Mouse (Mus musculus) layer of hippocampus, adult 9-11 months (tissue): ENCODE results near the gene Gm14435.
"Not testable (repeated sequence)": the region's sequence is repeated elsewhere in the genome, so short reads cannot be mapped to it uniquely, and the experiment has no call there.

Source experiments
- DNase-seq: peaks from one replicate; pipeline ENCODE4 v3.0.0; 2022

Gene Gm14435

DNA sequence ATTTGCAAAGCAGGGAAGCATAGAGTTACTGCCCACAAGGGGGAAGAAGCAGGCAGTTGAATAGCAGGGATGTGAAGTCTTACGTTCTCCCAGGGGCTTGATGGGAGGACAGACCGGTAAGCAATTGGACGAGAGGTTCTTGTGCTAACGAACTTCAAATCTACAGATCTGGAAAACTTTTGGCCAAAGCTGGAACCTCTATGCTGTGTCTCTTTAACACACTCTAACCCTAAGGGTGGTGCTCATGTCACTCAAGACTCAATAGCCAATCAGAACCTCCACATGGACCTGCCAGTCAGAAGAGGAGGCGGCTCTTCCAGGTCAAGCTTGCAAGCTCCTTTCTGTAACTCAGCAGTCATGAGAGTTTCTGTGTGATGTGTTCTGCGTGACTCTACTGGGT lies at the start of gene Gm14435:
Gm14435 (plus strand) TSS at position 301 of the 400 bp plus-strand sequence.
- DNase-seq = not testable (repeated sequence)
